Mouse (Mus musculus) left cerebral cortex, adult 6 months (tissue): ENCODE results near the gene Lemd1. TPM values are rescaled to one million over a fixed set of nuclear protein-coding genes. Genes with fewer than 3 reads are reported as not detected.

ENCODE experiments used
- long read RNA-seq, 2 experiments: library from polyadenylated mRNA; unstranded; transcript quantifications; one replicate each; pipeline ENCODE4 v2.0.0; 2019 to 2020
- polyA plus RNA-seq: library from polyadenylated mRNA; unstranded; fragments of <200 nt; fragmentation: Nextera tagmentation; gene quantifications from 2 replicates; pipeline ENCODE4 v1.2.3, GENCODE M21; 2021

Lemd1 gene
- polyA plus RNA-seq = 6.1 and 6.9 TPM in 2 replicates
- long read RNA-seq, experiment 1, transcript Lemd1-206 (2 exons, 1,585 nt) = major isoform, 10 of 16 reads
- long read RNA-seq, experiment 1, partial matches to known transcripts = 0 of 16 reads
- long read RNA-seq, experiment 1, other reads (novel, unspliced or antisense) = 4 of 16 reads
- long read RNA-seq, experiment 2, partial matches to known transcripts = 0 of 2 reads
- long read RNA-seq, experiment 2, other reads (novel, unspliced or antisense) = 2 of 2 reads

GRCm38 (mm10) chr1:132191093-132191785 lies at the start of gene Lemd1, which contains the start of gene AC124108.1:
Gene Lemd1, plus strand, starts transcription at chr1:132191431.
Gene AC124108.1, plus strand, starts transcription at chr1:132191457.

GRCm38 (mm10) chr1:132229667-132230066 lies 38.4 kb downstream of the Lemd1 start, which contains the start of gene Gm10188:
Gene Gm10188, minus strand, starts transcription at chr1:132229767.

GRCm38 (mm10) chr1:132298425-132298800 lies 107.2 kb downstream of the Lemd1 start, which contains the start of gene Klhdc8a:
Gene Klhdc8a, plus strand, starts transcription at chr1:132298626.

Other genes with a start within 250 kb of the Lemd1 start
- gene Slc45a3, start 228.5 kb upstream of the Lemd1 start, polyA plus RNA-seq = 0.41 and 0.48 TPM in 2 replicates
- 11.0 and 14.9 TPM in 2 replicates for gene Elk4, start 183.8 kb upstream of the Lemd1 start, polyA plus RNA-seq
- 65.4 and 74.1 TPM in 2 replicates for gene Mfsd4a, start 123.4 kb upstream of the Lemd1 start, polyA plus RNA-seq
- gene Cdk18, start 51.7 kb upstream of the Lemd1 start, polyA plus RNA-seq = 5.2 and 20.3 TPM in 2 replicates
- gene AC124108.1, start within 50 bp of the Lemd1 start, polyA plus RNA-seq = 0.69 and 0.78 TPM in 2 replicates
- not detected in 2 replicates for gene Gm10188, start 38.3 kb downstream of the Lemd1 start, polyA plus RNA-seq
- 4.8 and 10.4 TPM in 2 replicates for gene Klhdc8a, start 107.2 kb downstream of the Lemd1 start, polyA plus RNA-seq
- gene Nuak2, start 124.7 kb downstream of the Lemd1 start, polyA plus RNA-seq = 0.28 and 0.38 TPM in 2 replicates
- gene Tmcc2, start 199.8 kb downstream of the Lemd1 start, polyA plus RNA-seq = 29.9 and 33.5 TPM in 2 replicates
- gene Dstyk, start 226.1 kb downstream of the Lemd1 start, polyA plus RNA-seq = 6.3 and 6.4 TPM in 2 replicates